Mouse (Mus musculus): Measurements from ENCODE around the gene Crabp2.

Crabp2 gene

DNA sequence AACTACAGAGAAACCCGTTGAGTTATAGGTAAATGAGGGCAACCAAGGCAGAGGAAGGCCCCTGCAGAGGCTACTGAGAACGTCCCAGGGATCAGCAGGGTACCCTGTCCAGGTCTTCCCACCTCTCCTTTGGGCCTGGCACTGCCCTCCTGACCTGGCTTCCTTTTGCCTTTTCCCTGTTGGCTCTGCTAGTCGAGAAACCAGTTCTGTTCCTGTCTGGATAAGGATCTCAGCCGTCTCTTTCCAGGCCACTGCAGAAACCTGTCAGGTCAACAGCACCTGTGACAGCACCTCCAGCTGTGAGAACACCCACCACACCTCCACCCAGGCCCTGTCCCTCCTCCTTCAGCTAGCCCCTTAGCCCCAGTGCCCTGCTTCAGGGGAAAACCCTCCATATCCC is 10.0 kb downstream of the Crabp2 start:
- DNase-seq (ENCODE audit: low read depth, low spot score): no peak

GRCm38 (mm10) chr3:87958967-87959366 is 10.5 kb downstream of the Crabp2 start:
- no peak for DNase-seq (ENCODE audit: low read depth, low spot score)

DNA sequence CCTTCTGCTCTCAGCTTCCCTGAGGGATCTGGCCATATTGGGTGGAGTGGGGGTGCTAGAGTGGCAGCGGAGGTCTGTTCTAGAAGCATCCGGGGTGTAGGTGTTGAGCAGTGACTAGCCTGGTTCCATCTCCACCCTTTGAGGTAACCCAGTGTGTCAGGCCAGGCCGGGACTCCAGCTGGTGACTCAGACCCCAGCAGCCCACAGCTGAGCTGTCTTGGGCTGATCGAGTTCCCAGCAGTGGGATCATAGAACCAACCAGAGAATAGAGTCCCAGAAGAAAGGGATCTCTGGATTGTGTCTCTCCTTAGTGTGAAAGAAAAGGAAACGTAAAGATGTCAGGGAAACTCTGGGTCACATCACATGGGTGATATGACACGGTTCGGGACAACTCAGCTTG is 10.9 kb downstream of the Crabp2 start:
- no peak for DNase-seq (ENCODE audit: low read depth, low spot score)

- no peak for DNase-seq (ENCODE audit: low read depth, low spot score)
Observed at GRCm38 (mm10) chr3:87960191-87960585, 11.7 kb downstream of the Crabp2 start.

DNA sequence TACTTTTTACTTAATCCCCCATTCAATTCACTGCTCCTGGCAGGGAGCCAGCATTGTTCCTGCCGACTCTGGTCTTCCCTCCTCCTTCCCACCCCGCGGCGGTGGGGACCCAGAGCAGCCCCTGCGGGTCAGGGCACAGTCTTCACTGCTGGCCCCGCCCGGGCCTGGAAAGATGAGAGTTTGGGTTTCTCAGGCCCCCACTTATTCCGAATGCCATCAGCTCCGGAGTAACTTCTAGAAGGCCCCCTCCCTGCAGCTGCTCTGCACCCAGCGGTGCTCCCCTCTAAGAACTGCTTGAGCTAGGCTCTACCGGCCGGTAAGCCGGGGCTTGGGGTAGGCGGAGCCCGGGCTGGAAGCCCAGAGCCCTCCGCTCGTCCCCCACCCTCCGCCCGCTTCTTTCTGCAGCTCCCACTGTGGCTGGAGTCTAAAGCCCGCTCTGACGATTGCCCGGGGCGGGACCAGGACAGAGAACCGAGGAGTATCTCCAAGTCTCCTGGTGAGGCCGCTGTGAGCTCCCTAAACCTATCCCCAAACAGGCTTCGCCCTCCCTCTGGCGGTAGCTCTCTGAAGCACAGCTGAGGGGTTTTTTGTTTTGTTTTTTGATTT is 12.2 kb downstream of the Crabp2 start:
- peak; percentile 97 for DNase-seq (ENCODE audit: low read depth, low spot score)

DNA sequence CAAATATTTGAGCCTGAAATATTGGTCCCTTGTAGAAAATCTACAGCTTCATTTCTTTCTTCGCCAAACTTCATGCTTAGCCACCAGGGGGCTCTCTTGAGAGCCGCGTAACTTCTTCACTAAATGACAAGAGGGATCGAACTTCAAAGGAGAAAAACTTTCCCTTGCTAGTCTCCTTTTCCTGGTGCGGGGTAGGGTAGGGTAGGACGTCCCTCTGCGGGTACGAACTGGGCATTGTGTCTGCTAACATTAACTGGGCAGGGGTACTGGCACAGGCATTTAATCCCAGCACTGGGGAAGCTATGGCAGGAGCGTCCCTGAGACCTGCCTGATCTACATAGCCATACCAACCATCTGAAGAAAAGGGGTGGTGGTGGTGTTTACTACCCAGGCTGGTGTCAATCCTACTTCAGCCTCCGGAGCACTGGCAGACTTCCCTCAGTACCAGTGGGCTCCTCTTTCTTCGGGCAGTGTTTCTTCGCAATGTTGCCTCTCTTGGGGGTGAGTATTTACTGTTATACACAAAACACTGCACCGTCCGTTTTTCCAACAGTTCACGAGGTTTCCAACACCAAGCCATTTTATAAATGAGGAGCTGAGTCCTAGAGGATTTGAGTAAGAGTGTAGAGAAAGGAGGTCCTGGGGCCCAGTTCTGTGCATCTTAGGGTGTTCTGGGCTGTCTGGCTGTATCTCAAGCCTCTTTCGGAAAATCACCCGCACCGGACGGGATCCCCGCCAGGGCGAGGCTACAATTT is 21.9 kb downstream of the Crabp2 start:
- DNase-seq (ENCODE audit: low read depth, low spot score): peak; percentile 71

GRCm38 (mm10) chr3:87970939-87971488 is 22.5 kb downstream of the Crabp2 start, which contains the start of gene Nes:
TSS of gene Nes (plus strand) at chr3:87971078.
- peak; percentile 92 for DNase-seq (ENCODE audit: low read depth, low spot score)

- DNase-seq (ENCODE audit: low read depth, low spot score): no peak
Observed at GRCm38 (mm10) chr3:87971489-87972202, 23.2 kb downstream of the Crabp2 start.

- DNase-seq (ENCODE audit: low read depth, low spot score): no peak
Observed at GRCm38 (mm10) chr3:87972203-87972664, 23.8 kb downstream of the Crabp2 start.

- no peak for DNase-seq (ENCODE audit: low read depth, low spot score)
Observed at GRCm38 (mm10) chr3:87972776-87973175, 24.3 kb downstream of the Crabp2 start.

DNA sequence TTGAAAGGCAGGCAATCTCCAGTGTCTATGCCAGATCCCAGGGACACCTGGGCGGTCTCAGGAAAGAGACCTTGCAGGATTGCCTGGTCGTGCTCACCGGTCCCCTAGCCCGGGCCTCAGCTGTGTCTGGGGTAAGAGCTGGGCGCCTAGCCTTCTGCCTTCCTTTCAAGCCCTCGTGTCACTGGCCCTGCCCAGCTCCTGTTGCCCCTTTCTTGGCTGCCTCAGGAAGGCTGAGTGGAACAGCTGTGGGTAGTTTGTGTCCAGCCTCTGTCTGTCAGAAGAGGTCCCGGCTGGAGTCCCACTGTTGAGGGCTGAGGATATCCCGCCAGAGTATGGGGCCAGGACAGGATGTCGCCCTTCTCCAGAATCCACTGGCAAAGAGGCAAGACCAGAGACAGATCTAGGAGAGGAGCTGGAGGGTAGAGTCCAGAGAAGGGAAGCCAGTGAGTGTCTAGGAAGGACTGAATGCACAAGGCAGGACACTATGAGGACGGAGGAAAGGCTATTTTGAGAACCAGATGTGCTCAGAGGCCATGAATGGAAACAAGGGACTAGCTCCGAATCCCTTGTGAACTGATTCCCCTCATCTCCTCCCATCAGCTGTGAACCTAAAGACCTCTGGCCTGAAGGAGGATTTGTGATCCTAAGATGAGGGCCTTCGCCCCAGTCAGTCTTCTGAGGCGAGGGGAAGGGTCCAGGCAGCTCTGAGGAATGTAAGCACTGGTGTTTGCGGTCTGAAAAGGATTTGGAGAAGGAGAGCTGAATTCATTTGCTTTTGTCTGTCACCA is 25.3 kb downstream of the Crabp2 start:
- DNase-seq (ENCODE audit: low read depth, low spot score): no peak

DNA sequence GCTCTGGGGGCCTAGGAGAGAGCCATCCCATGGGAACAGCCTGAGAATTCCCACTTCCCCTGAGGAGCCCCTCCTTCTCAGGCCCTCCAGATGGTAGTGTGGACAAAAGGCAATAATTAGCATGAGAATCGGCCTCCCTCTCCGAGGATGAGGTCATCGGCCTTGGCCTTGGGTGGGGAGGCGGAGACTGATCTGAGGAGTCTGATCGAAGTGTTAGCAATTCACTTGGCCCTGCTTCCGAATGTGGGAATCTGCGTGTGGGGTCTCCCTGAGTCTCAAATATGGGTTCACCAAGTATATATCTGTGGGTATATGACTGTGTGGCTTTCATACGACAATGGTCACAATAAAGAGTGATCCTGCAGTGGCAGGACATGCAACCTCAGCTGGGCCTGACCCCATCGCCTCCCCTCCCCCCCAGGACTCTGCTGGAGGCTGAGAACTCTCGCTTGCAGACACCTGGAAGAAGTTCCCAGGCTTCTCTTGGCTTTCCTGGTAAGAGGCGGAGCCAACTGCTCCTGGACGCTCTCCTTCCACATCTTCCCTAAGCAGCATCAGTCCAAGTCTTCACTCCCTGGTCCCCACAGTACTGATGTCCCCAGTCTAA is 26.0 kb downstream of the Crabp2 start:
- peak; percentile 99 for DNase-seq (ENCODE audit: low read depth, low spot score)

- no peak for DNase-seq (ENCODE audit: low read depth, low spot score)
Observed at GRCm38 (mm10) chr3:87979493-87979892, 31.0 kb downstream of the Crabp2 start.

DNA sequence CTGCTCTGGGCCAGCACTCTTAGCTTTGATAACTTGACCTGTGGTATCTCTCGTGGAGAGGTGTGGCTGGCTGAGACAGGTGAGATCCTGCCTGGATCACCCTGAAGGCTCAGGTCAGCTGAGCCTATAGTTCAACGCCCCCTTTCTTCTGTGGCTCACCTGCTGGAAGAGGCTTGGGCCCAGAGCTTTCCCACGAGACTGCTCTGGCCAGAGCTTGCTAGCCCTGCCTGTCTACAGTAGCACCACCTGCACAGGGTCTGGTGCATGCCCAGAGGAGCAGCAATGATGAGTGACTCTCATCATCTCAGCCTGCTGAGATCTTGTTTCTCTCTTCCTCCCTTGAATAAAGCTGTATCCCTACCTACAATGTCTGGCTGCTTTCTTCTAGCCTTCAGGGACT is 31.6 kb downstream of the Crabp2 start:
- no peak for DNase-seq (ENCODE audit: low read depth, low spot score)

- DNase-seq (ENCODE audit: low read depth, low spot score): no peak
Observed at GRCm38 (mm10) chr3:87980728-87981127, 32.3 kb downstream of the Crabp2 start.

DNA sequence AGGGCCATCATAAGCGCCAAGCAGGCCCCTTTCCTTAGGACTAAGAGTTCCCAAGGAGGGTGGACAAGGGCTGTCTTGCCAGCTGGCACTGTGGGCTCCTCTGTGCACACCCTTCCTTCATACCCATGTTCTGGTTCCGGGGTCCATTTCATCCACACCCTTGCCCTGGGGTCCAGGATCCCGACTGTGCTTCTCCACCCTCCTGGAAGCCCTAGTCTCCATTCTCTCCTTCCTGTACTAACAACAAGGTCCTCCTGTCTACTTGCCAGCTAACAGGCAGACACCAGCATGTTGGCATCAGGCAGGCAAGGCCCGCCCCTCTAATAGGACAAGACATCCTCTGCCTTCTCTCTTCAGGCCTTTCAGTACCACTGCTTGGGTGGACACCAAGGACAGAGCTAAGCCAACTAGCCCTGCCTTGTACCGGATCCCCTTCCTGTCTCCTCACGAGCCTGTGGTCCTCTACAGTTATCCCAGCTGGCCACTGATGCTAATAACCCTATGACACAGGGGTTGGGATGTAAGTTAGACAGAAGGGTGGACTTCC is 32.8 kb downstream of the Crabp2 start:
- no peak for DNase-seq (ENCODE audit: low read depth, low spot score)

GRCm38 (mm10) chr3:87981894-87982835 is 33.7 kb downstream of the Crabp2 start:
- no peak for DNase-seq (ENCODE audit: low read depth, low spot score)

DNA sequence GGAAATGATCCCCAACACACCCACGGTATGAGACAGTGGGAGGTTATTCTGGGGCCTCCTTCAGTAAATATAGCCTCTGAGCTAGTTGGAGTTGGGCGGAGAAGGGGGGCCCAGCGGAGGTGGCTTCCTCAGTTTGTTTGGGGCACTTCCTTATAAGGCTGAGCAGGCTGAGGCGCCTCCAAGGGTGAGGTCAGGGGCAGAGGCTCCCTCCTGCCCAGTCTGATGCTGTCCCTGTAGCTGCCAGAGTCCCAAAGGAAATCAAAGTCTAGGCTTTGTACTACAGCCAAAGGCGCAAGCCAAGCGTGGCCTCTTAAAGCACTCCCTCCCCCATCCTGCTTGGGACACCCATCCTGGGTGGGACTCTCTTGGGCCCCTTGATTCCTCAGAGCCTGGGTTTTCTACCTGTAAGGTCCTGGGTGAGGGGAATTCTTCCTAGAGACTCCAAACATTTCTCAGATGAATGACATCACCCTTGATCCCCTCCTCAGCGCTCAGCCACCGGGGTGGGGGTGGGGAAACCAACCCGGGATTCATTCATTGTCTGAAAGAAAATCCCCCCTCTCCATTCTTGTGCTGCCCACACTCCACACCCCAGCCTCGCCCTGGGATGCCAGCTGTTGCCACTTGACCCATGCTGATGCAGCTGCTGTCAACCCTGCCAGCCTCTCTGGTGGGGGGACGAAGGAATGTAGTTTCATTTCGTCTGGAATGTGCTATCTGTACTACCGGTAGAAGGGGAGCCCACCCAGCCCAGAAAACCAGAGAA is 34.6 kb downstream of the Crabp2 start:
- no peak for DNase-seq (ENCODE audit: low read depth, low spot score)

GRCm38 (mm10) chr3:87983627-87984026 is 35.2 kb downstream of the Crabp2 start:
- DNase-seq (ENCODE audit: low read depth, low spot score): no peak

Data from ES-CJ7 (cell line).